Mouse (Mus musculus) stomach, embryonic 14.5 days (tissue): ENCODE data around the gene Hyal5. TPM values are rescaled to one million over a fixed set of nuclear protein-coding genes. Genes with fewer than 3 reads are reported as not detected.

Experiments used
- ATAC-seq: fragments of 200-750 bp; cut with Nextera tagmentation; 2 replicates; pipeline ENCODE4 v1.8.0; 2017; ENCODE audit warnings: low read depth, moderate TSS enrichment; ENCODE audit not compliant: insufficient number of reproducible peaks, insufficient read depth, low FRiP score
- H3K27ac ChIP-seq: fragments of 300-500 bp; sonication (generic); 2 replicates; pipeline ENCODE4 v1.5.1; 2014; ENCODE audit warnings: mild to moderate bottlenecking, low read length, moderate library complexity, mixed read lengths
- H3K27me3 ChIP-seq: fragments of 300-500 bp; sonication (generic); 2 replicates; pipeline ENCODE4 v1.6.1; 2014; ENCODE audit warnings: low read length, control low read depth, mixed read lengths; ENCODE audit not compliant: control insufficient read depth, insufficient read depth
- H3K36me3 ChIP-seq: fragments of 300-500 bp; sonication (generic); 2 replicates; pipeline ENCODE4 v1.6.1; 2014; ENCODE audit warnings: mild to moderate bottlenecking, control low read depth, low read length, moderate library complexity, mixed read lengths; ENCODE audit not compliant: control insufficient read depth, insufficient read depth
- H3K4me1 ChIP-seq: fragments of 300-500 bp; sonication (generic); 2 replicates; pipeline ENCODE4 v1.6.1; 2014; ENCODE audit warnings: low read length, control low read depth, mixed read lengths; ENCODE audit not compliant: control insufficient read depth, insufficient read depth
- H3K4me2 ChIP-seq: fragments of 300-500 bp; sonication (generic); replicated peaks from 2 replicates; pipeline ENCODE4 v1.6.1; 2014; ENCODE audit warnings: low read depth, low read length, control low read depth
- H3K4me3 ChIP-seq: fragments of 300-500 bp; sonication (generic); 2 replicates; pipeline ENCODE4 v1.5.1; 2014; ENCODE audit warnings: low read depth, low read length, control low read depth
- H3K9ac ChIP-seq: fragments of 300-500 bp; sonication (generic); replicated peaks from 2 replicates; pipeline ENCODE4 v1.6.1; 2014; ENCODE audit warnings: low read depth, mild to moderate bottlenecking, control low read depth, low read length, moderate library complexity, mixed read lengths
- H3K9me3 ChIP-seq: fragments of 300-500 bp; sonication (generic); 2 replicates; pipeline ENCODE4 v1.6.1; 2016; ENCODE audit warnings: low read depth, low read length, control low read depth; ENCODE audit not compliant: control insufficient read depth
- WGBS: fragments of 180-500 bp; shearing (Covaris S2); extraction: QIAGEN DNeasy Blood & Tissue Kit; methylation state at CpG from one replicate; pipeline ENCODE4 v1.1.7; 2014; 5-methylcytosine and 5-hydroxymethylcytosine counted together
- polyA plus RNA-seq: library from polyadenylated mRNA; unstranded; fragments of >200 nt; fragmentation: Nextera tagmentation; extraction: Ambion mirVana; gene quantifications from 2 replicates; pipeline ENCODE4 v1.2.1, GENCODE M21; 2014

The Hyal5 gene
- polyA plus RNA-seq, result not detected in 2 replicates

GRCm38 (mm10) chr6:24857697-24858096 is at the start of gene Hyal5:
Gene Hyal5 (plus strand): TSS chr6:24857997.
- ATAC-seq, result no peak
- H3K4me1 ChIP-seq, result no peaks in the 10 kb centered on the region
- no peaks in the 10 kb centered on the region for H3K36me3 ChIP-seq
- H3K27me3 ChIP-seq, result no peaks in the 10 kb centered on the region
- no peaks in the 10 kb centered on the region for H3K9me3 ChIP-seq
- no peak within 1 kb of the TSS for H3K9ac ChIP-seq
- H3K4me2 ChIP-seq, result no peak within 1 kb of the TSS
- no peak within 1 kb of the TSS for H3K4me3 ChIP-seq
- H3K27ac ChIP-seq, result no peak within 1 kb of the TSS

- Histone ChIP-seq H3K9me3 (no peaks in the 10 kb centered on the region), H3K4me1 (no peaks in the 10 kb centered on the region), H3K27ac (no peak overlapping the region), H3K9ac (no peak overlapping the region), H3K36me3 (no peaks in the 10 kb centered on the region), H3K4me2 (no peak overlapping the region), H3K27me3 (no peaks in the 10 kb centered on the region), H3K4me3 (no peak overlapping the region)
- ATAC-seq, result no peak
- 30% methylated on average over 2 of the region's 2 CpGs for WGBS
Measured at GRCm38 (mm10) chr6:24822070-24822469, 35.7 kb upstream of the Hyal5 start.

- H3K27ac ChIP-seq, result no peak overlapping the region
- ATAC-seq, result no peak
- H3K36me3 ChIP-seq, result no peaks in the 10 kb centered on the region
- no peaks in the 10 kb centered on the region for H3K9me3 ChIP-seq
- H3K4me1 ChIP-seq, result no peaks in the 10 kb centered on the region
- WGBS, result 18% methylated on average over 2 of the region's 2 CpGs
- no peak overlapping the region for H3K9ac ChIP-seq
- H3K4me2 ChIP-seq, result no peak overlapping the region
- H3K4me3 ChIP-seq, result no peak overlapping the region
- no peaks in the 10 kb centered on the region for H3K27me3 ChIP-seq
Measured at GRCm38 (mm10) chr6:24860320-24860719, 2.5 kb downstream of the Hyal5 start.

- Histone ChIP-seq H3K4me2 (no peak overlapping the region), H3K9me3 (no peaks in the 10 kb centered on the region), H3K27me3 (no peaks in the 10 kb centered on the region), H3K36me3 (no peaks in the 10 kb centered on the region), H3K27ac (no peak overlapping the region), H3K9ac (no peak overlapping the region), H3K4me3 (no peak overlapping the region), H3K4me1 (no peaks in the 10 kb centered on the region)
- no peak for ATAC-seq
- WGBS, result 87% methylated on average over 4 of the region's 4 CpGs
Measured at GRCm38 (mm10) chr6:24863649-24864048, 5.9 kb downstream of the Hyal5 start.

GRCm38 (mm10) chr6:24894146-24894873 is 36.5 kb downstream of the Hyal5 start:
- H3K36me3 ChIP-seq, result no peaks in the 10 kb centered on the region
- no peak overlapping the region for H3K9ac ChIP-seq
- no peaks in the 10 kb centered on the region for H3K9me3 ChIP-seq
- H3K27me3 ChIP-seq, result no peaks in the 10 kb centered on the region
- WGBS, result 55% methylated on average over 11 of the region's 11 CpGs
- H3K27ac ChIP-seq, result no peak overlapping the region
- no peak overlapping the region for H3K4me3 ChIP-seq
- no peaks in the 10 kb centered on the region for H3K4me1 ChIP-seq
- 0 out of 2 replicates have a peak, but pooled peaks have one; percentile 56 for ATAC-seq
- no peak overlapping the region for H3K4me2 ChIP-seq

- H3K4me3 ChIP-seq, result no peak overlapping the region
Measured at GRCm38 (mm10) chr6:24894874-24895183, 37.0 kb downstream of the Hyal5 start.

GRCm38 (mm10) chr6:24905101-24905500 is 47.3 kb downstream of the Hyal5 start:
- Histone ChIP-seq H3K27ac (no peak overlapping the region), H3K9me3 (no peaks in the 10 kb centered on the region), H3K9ac (no peak overlapping the region), H3K4me1 (no peaks in the 10 kb centered on the region), H3K4me2 (no peak overlapping the region), H3K27me3 (no peaks in the 10 kb centered on the region), H3K4me3 (no peak overlapping the region), H3K36me3 (no peaks in the 10 kb centered on the region)
- 68% methylated on average over 3 of the region's 3 CpGs for WGBS
- no peak for ATAC-seq

More at GRCm38 (mm10) chr6:24894874-24895183, 37.0 kb downstream of the Hyal5 start:
- Histone ChIP-seq H3K27ac (no peak overlapping the region), H3K4me2 (no peak overlapping the region), H3K4me1 (no peaks in the 10 kb centered on the region), H3K9ac (no peak overlapping the region), H3K36me3 (no peaks in the 10 kb centered on the region), H3K27me3 (no peaks in the 10 kb centered on the region), H3K9me3 (no peaks in the 10 kb centered on the region)
- 26% methylated on average over 2 of the region's 2 CpGs for WGBS
- no peak for ATAC-seq

GRCm38 (mm10) chr6:24907824-24908223 is 50.0 kb downstream of the Hyal5 start:
- Histone ChIP-seq H3K4me1 (no peaks in the 10 kb centered on the region), H3K4me3 (no peak overlapping the region), H3K27ac (no peak overlapping the region), H3K36me3 (no peaks in the 10 kb centered on the region), H3K27me3 (no peaks in the 10 kb centered on the region), H3K9me3 (no peaks in the 10 kb centered on the region), H3K4me2 (no peak overlapping the region), H3K9ac (no peak overlapping the region)
- 88% methylated on average over 2 of the region's 2 CpGs for WGBS
- ATAC-seq, result no peak
